Mouse (Mus musculus) urinary bladder, postnatal 14 days (tissue): ENCODE results near the gene Ints7.
A peak's percentile ranks its signal among the peaks of the same experiment; 100 is the strongest.

Experiments used
- DNase-seq: peaks from one replicate; pipeline ENCODE4 v3.0.0; 2021; ENCODE audit warnings: low spot score

The Ints7 gene

GRCm38 (mm10) chr1:191632511-191633095 is 57.2 kb downstream of the Ints7 start:
- DNase-seq = no peak

DNA sequence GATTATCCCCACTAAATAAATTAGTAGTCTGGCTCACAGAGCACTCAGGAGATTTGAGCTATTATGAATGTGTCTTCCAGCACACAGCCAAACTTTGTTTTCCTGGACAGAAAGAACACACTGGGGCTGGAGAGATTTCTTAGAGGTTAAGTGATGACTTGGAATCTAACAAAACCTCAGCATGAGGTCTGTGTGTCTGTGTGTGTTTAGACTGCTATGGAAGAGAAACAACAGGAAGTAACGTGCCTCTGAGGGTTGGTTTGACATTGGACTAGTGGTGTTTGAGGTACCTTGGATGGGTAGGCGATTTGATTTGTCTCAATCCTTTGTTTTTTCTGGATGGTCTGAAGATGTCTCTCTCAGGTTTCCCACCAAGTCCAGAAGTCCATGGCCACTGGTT is 58.7 kb downstream of the Ints7 start:
- no peak for DNase-seq

DNA sequence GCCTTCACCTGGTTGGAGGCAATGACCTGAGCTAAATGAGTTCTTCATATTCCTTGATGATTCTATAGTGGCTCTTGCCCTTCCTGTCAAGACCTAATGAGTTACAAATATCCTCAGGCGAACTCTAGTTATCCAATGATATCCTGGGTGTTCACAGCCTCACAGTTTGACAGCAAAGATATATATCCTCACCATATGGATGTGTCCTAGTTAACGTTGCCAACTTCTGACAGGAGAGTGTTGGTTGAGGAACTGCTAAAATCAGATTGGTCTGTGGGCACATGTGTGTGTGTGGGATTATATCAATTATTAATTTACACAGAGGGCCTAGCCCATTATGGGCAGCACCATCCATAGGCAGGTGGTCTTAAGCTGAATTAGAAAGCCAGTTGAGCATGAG is 63.0 kb downstream of the Ints7 start:
- DNase-seq = no peak

GRCm38 (mm10) chr1:191639200-191639807 is 63.9 kb downstream of the Ints7 start:
- DNase-seq = no peak

- no peak for DNase-seq
Measured at GRCm38 (mm10) chr1:191640146-191640545, 64.7 kb downstream of the Ints7 start.

DNA sequence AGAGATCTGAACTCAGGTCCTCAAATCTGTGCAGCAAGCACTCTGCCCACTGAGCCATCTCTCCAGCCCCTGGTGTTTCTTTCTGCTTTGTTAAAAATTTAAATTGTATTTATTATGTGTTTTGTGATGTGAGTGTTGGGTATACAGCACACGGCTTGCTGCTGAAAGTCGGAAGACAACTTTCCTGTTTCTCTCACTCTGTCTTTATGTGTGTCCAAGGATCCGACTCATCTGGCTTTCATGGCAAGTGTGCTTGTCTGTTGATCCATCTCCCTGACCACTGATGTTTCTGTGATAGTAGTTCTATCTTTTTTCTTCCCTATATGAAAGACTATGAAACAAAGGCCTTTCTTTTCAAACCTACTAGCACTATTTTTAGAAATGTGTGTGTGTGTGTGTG is 65.4 kb downstream of the Ints7 start:
- no peak for DNase-seq

DNA sequence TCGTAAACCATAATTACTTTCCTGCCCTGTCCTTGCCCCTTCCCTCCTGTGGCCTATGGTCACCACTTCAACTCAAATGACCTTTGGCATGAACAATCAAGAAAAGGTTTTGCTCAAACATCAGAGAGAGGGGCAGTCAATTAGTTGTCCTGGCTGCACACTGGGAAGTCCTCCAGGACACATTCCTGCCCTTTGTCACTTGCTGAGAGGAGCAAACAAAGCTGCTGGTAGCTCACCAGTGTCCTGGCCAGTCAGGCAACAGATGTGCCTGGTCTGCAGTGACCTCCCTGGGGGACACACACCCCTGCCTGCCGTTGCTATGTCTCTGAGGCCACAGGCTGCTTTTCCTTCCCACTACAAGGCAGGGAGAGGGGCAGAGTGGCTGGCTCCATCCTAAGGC is 66.0 kb downstream of the Ints7 start:
- DNase-seq = no peak

GRCm38 (mm10) chr1:191642903-191643302 is 67.5 kb downstream of the Ints7 start:
- DNase-seq = no peak

DNA sequence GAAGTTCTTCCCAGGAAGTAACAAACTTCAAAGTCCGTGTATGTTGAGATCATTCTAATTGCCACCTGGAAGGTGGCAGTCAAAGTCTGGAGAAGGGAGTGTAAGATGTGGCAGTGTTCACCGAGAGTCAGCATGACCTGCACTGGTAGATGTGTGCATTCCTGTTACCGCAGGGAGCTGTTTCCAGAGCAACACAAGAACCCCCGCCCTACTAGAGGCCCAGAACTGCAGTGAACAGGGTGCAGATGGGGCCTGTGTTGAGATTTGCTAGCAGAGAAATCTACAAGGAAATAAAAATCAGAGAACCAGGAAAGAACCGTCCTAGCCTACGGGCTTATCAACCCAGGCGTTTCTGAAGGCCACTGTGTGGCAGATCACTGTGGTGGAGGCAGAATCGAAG is 70.5 kb downstream of the Ints7 start:
- DNase-seq = peak; percentile 9

- no peak for DNase-seq
Measured at GRCm38 (mm10) chr1:191647590-191647989, 72.2 kb downstream of the Ints7 start.

GRCm38 (mm10) chr1:191659441-191659840 is 84.0 kb downstream of the Ints7 start:
- DNase-seq = no peak

DNA sequence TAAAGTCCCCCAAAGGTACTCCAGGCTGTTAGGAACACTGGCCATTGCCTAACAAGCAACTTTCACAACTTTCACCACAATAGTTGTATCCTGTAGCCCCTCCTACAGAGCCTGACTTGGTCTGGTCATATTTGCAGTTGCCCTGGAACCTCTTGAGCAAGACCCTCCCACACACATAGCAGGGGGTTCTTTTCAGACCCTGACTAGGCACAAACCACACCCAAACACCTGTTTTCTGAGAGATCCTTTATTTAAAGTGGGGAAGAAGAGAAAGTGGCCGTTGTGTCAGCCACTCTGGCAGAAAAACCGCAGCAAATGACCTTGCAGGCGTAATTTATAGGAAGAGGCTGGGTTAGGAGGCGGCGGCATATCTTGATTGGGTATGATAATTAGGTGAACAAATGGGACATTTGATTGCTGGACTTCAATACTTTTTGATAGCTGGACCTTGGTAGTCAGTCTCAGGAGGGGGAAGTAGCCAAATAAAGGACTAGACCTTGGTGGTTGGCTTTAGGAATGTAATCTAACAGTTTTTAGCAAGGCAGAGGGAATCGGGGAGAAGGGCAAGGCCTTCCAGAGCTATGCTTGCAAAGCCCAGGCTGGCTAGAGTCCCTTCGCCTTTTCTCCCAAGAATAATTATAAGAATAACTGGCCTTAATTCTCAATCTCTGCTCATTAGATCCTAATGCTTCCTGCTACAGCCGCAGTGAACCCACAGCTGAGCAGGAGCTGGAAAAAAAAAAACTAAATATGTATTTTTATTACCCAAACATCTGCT is 85.8 kb downstream of the Ints7 start:
- DNase-seq = no peak

GRCm38 (mm10) chr1:191662178-191662898 is 86.9 kb downstream of the Ints7 start:
- DNase-seq = peak; percentile 52

- no peak for DNase-seq
Measured at GRCm38 (mm10) chr1:191662899-191663500, 87.6 kb downstream of the Ints7 start.

- DNase-seq = no peak
Measured at GRCm38 (mm10) chr1:191663603-191664002, 88.2 kb downstream of the Ints7 start.

GRCm38 (mm10) chr1:191666351-191666750 is 90.9 kb downstream of the Ints7 start:
- no peak for DNase-seq

DNA sequence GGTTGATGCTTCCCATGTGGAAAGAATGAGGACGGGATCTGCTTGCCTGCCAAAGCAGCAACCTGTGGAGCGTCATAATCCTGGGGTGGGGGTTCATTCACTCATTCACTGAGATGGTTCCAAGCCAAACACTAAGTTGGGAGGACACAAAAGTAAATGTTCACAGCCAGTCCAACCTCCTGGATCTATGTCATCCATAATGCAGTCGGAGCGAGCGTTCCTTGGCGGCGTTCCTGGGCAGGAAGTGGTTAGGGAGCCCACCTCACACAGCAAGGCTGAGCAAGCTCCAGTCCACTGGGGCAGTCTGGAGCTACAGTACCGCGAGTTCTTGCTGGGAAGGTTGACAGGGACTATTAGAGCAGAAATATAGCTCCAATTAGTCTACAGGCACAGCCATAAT is 92.6 kb downstream of the Ints7 start:
- DNase-seq = no peak
